Mouse (Mus musculus): ENCODE results near the gene Unkl. TPM values are rescaled to one million over a fixed set of nuclear protein-coding genes. Genes with fewer than 3 reads are reported as not detected.
"Not testable (repeated sequence)": the region's sequence is repeated elsewhere in the genome, so short reads cannot be mapped to it uniquely, and the experiment has no call there.

The Unkl gene
- polyA plus RNA-seq, 1 experiment from 2014 or later = 9.9 TPM

GRCm38 (mm10) chr17:25221821-25222503 is 33.8 kb downstream of the Unkl start:
- ATAC-seq (ENCODE audit: insufficient number of reproducible peaks, low FRiP score, low TSS enrichment, low read depth) = peak; percentile 74
- under 1% methylated on average over 17 of the region's 30 CpGs for WGBS
- peak overlapping the region; percentile 47 for H3K27ac ChIP-seq
- H3K9me3 ChIP-seq = no peaks in the 10 kb centered on the region
- H3K4me1 ChIP-seq = peaks cover 16% of the 10 kb centered on the region
- peak overlapping the region; percentile 65 for H3K4me2 ChIP-seq
- peaks cover 57% of the 10 kb centered on the region for H3K36me3 ChIP-seq
- peak overlapping the region; percentile 39 for H3K4me3 ChIP-seq
- H3K27me3 ChIP-seq = no peaks in the 10 kb centered on the region
- no peak overlapping the region for H3K9ac ChIP-seq

GRCm38 (mm10) chr17:25222504-25222940 is 34.3 kb downstream of the Unkl start:
- Histone ChIP-seq H3K36me3 (peaks cover 54% of the 10 kb centered on the region), H3K27ac (peak overlapping the region; percentile 43; the same call in 1 of the 2 replicates), H3K4me3 (peak overlapping the region; percentile 39), H3K4me1 (peaks cover 16% of the 10 kb centered on the region), H3K4me2 (peak overlapping the region; percentile 65)
- WGBS = 13% methylated on average over 14 of the region's 28 CpGs
- not testable (repeated sequence) for H3K9ac ChIP-seq, H3K27me3 ChIP-seq, H3K9me3 ChIP-seq
- ATAC-seq (ENCODE audit: insufficient number of reproducible peaks, low FRiP score, low TSS enrichment, low read depth) = peak; percentile 70; the same call in 1 of the 2 replicates

- Histone ChIP-seq H3K27me3 (no peaks in the 10 kb centered on the region), H3K36me3 (peaks cover 54% of the 10 kb centered on the region), H3K4me2 (peak overlapping the region; percentile 39), H3K9me3 (no peaks in the 10 kb centered on the region), H3K9ac (no peak overlapping the region), H3K4me1 (peaks cover 16% of the 10 kb centered on the region), H3K27ac (peak overlapping the region; percentile 43; the same call in 1 of the 2 replicates), H3K4me3 (peak overlapping the region; percentile 23)
- no peak for ATAC-seq (ENCODE audit: insufficient number of reproducible peaks, low FRiP score, low TSS enrichment, low read depth)
- WGBS = 41% methylated on average over 6 of the region's 6 CpGs
Measured at GRCm38 (mm10) chr17:25222951-25223601, 34.9 kb downstream of the Unkl start.

GRCm38 (mm10) chr17:25224586-25225222 is 36.5 kb downstream of the Unkl start:
- peaks cover 54% of the 10 kb centered on the region for H3K36me3 ChIP-seq
- ATAC-seq (ENCODE audit: insufficient number of reproducible peaks, low FRiP score, low TSS enrichment, low read depth) = no peak
- no peaks in the 10 kb centered on the region for H3K9me3 ChIP-seq
- H3K4me3 ChIP-seq = no peak overlapping the region
- H3K4me1 ChIP-seq = peaks cover 16% of the 10 kb centered on the region
- 88% methylated on average over 7 of the region's 7 CpGs for WGBS
- no peak overlapping the region for H3K9ac ChIP-seq
- H3K27ac ChIP-seq = no peak overlapping the region
- H3K27me3 ChIP-seq = no peaks in the 10 kb centered on the region
- no peak overlapping the region for H3K4me2 ChIP-seq

- H3K4me3 ChIP-seq = no peak overlapping the region
- H3K9ac ChIP-seq = no peak overlapping the region
- no peaks in the 10 kb centered on the region for H3K27me3 ChIP-seq
- no peak overlapping the region for H3K4me2 ChIP-seq
- no peaks in the 10 kb centered on the region for H3K9me3 ChIP-seq
- no peak overlapping the region for H3K27ac ChIP-seq
- 84% methylated on average over 4 of the region's 4 CpGs for WGBS
- H3K36me3 ChIP-seq = peaks cover 54% of the 10 kb centered on the region
- peaks cover 16% of the 10 kb centered on the region for H3K4me1 ChIP-seq
- no peak for ATAC-seq (ENCODE audit: insufficient number of reproducible peaks, low FRiP score, low TSS enrichment, low read depth)
Measured at GRCm38 (mm10) chr17:25225659-25226058, 37.5 kb downstream of the Unkl start.

GRCm38 (mm10) chr17:25227991-25228390 is 39.8 kb downstream of the Unkl start:
- Histone ChIP-seq H3K27ac (no peak overlapping the region), H3K4me1 (no peaks in the 10 kb centered on the region), H3K4me3 (no peak overlapping the region), H3K36me3 (peaks cover 62% of the 10 kb centered on the region), H3K4me2 (no peak overlapping the region), H3K9ac (no peak overlapping the region), H3K27me3 (no peaks in the 10 kb centered on the region), H3K9me3 (no peaks in the 10 kb centered on the region)
- ATAC-seq (ENCODE audit: insufficient number of reproducible peaks, low FRiP score, low TSS enrichment, low read depth) = no peak
- 81% methylated on average over 5 of the region's 5 CpGs for WGBS

GRCm38 (mm10) chr17:25230014-25230655 is 41.9 kb downstream of the Unkl start:
- peaks cover 63% of the 10 kb centered on the region for H3K36me3 ChIP-seq
- H3K4me2 ChIP-seq; ATAC-seq (ENCODE audit: insufficient number of reproducible peaks, low FRiP score, low TSS enrichment, low read depth); H3K4me3 ChIP-seq; H3K27ac ChIP-seq; H3K27me3 ChIP-seq; H3K9me3 ChIP-seq; H3K9ac ChIP-seq; H3K4me1 ChIP-seq: not testable (repeated sequence)
- 70% methylated on average over 16 of the region's 17 CpGs for WGBS

GRCm38 (mm10) chr17:25230700-25231099 is 42.5 kb downstream of the Unkl start:
- no peaks in the 10 kb centered on the region for H3K4me1 ChIP-seq
- H3K9me3 ChIP-seq = no peaks in the 10 kb centered on the region
- peaks cover 64% of the 10 kb centered on the region for H3K36me3 ChIP-seq
- H3K4me3 ChIP-seq = no peak overlapping the region
- H3K9ac ChIP-seq = no peak overlapping the region
- no peak overlapping the region for H3K27ac ChIP-seq
- H3K27me3 ChIP-seq = no peaks in the 10 kb centered on the region
- ATAC-seq (ENCODE audit: insufficient number of reproducible peaks, low FRiP score, low TSS enrichment, low read depth) = no peak
- WGBS = 98% methylated on average over 3 of the region's 3 CpGs
- no peak overlapping the region for H3K4me2 ChIP-seq

GRCm38 (mm10) chr17:25231621-25232020 is 43.4 kb downstream of the Unkl start:
- not testable (repeated sequence) for H3K9ac ChIP-seq; ATAC-seq (ENCODE audit: insufficient number of reproducible peaks, low FRiP score, low TSS enrichment, low read depth); H3K4me1 ChIP-seq; H3K4me3 ChIP-seq; H3K27me3 ChIP-seq; H3K9me3 ChIP-seq; H3K27ac ChIP-seq; H3K4me2 ChIP-seq
- WGBS = 95% methylated on average over 8 of the region's 11 CpGs
- H3K36me3 ChIP-seq = peaks cover 60% of the 10 kb centered on the region

- no peak overlapping the region for H3K9ac ChIP-seq
- H3K4me1 ChIP-seq = peaks cover 10% of the 10 kb centered on the region
- no peaks in the 10 kb centered on the region for H3K27me3 ChIP-seq
- H3K36me3 ChIP-seq = peaks cover 28% of the 10 kb centered on the region
- WGBS = 77% methylated on average over 9 of the region's 9 CpGs
- H3K27ac ChIP-seq = no peak overlapping the region
- no peaks in the 10 kb centered on the region for H3K9me3 ChIP-seq
- H3K4me3 ChIP-seq = no peak overlapping the region
- ATAC-seq (ENCODE audit: insufficient number of reproducible peaks, low FRiP score, low TSS enrichment, low read depth) = no peak
- H3K4me2 ChIP-seq = no peak overlapping the region
Measured at GRCm38 (mm10) chr17:25235635-25236034, 47.4 kb downstream of the Unkl start.

GRCm38 (mm10) chr17:25239695-25240636 is 51.8 kb downstream of the Unkl start, which contains the start of the genes Gnptg and Tsr3:
Gnptg (minus strand) TSS chr17:25240124.
Tsr3 (plus strand) TSS chr17:25240170.
- peak within 1 kb of the TSS; percentile 93 for H3K4me2 ChIP-seq
- peaks cover 23% of the 10 kb centered on the region for H3K4me1 ChIP-seq
- no peaks in the 10 kb centered on the region for H3K9me3 ChIP-seq
- H3K36me3 ChIP-seq = peaks cover 34% of the 10 kb centered on the region
- WGBS = under 1% methylated on average over 80 of the region's 80 CpGs
- no peaks in the 10 kb centered on the region for H3K27me3 ChIP-seq
- peak within 1 kb of the TSS; percentile 92 for H3K27ac ChIP-seq
- H3K4me3 ChIP-seq = peak within 1 kb of the TSS; percentile 99
- ATAC-seq (ENCODE audit: insufficient number of reproducible peaks, low FRiP score, low TSS enrichment, low read depth) = peak; percentile 80; the same call in 1 of the 2 replicates
- H3K9ac ChIP-seq = peak within 1 kb of the TSS; percentile 90

Data from limb, embryonic 15.5 days (tissue).